Mouse (Mus musculus) heart, postnatal 0 days (tissue): ENCODE measurements around the gene Ankrd27.

ENCODE experiments used
- CTCF ChIP-seq: IDR thresholded peaks from 2 replicates; pipeline ENCODE4 v1.5.1; 2016; ENCODE audit warnings: antibody characterized with exemption, control low read depth, low read depth
- EP300 ChIP-seq: IDR thresholded peaks from 2 replicates; pipeline ENCODE4 v1.6.1; 2016; ENCODE audit warnings: antibody characterized with exemption, low read depth

- TF ChIP-seq CTCF (no peak), EP300 (no peak)
These were observed 97.5 kb downstream of the Ankrd27 start for GRCm38 (mm10) chr7:35683409-35684122.
